Mouse (Mus musculus): ENCODE results near the gene Cdhr3. TPM values are rescaled to one million over a fixed set of nuclear protein-coding genes. Genes with fewer than 3 reads are reported as not detected.

Cdhr3 gene
- polyA plus RNA-seq, 1 experiment from 2014 or later, result not detected

DNA sequence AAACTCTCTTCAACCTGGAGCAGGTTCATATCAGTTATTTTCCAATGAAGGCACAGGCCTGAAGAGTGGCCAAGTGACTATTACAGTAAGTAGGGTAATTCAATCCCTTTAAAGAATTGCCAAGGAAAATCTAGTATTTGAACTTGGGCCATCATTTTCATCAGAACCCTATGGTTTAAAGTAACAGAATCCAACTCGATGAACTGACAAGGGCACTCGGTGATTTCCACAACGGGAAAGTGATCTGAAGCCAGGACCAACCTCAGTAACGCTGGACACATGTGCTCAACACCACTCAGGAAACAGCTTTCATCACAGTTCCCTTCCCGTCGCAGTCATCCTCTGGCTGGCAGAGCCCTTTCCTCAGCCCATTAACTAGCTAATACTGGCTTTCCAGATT lies 68.2 kb downstream of the Cdhr3 start:
- no peak for DNase-seq (ENCODE audit: low spot score)
- no peak overlapping the region for H3K27ac ChIP-seq (ENCODE audit: low read depth, low read length)
- no peaks in the 10 kb centered on the region for H3K4me1 ChIP-seq (replicated peaks; ENCODE audit: control insufficient read depth, insufficient read depth, low read length)
- H3K9ac ChIP-seq (ENCODE audit: low read depth, low read length), result no peak overlapping the region
- H3K36me3 ChIP-seq (ENCODE audit: control insufficient read depth, insufficient read depth, low read length), result no peaks in the 10 kb centered on the region
- H3K4me3 ChIP-seq (ENCODE audit: low read depth, low read length), result no peak overlapping the region
- 70% methylated on average over 6 of the region's 6 CpGs for WGBS
- no peaks in the 10 kb centered on the region for H3K9me3 ChIP-seq (ENCODE audit: control insufficient read depth, low read length)
- no peaks in the 10 kb centered on the region for H3K27me3 ChIP-seq (replicated peaks; ENCODE audit: control insufficient read depth, insufficient read depth, low read length)
- ATAC-seq (replicated peaks; ENCODE audit: low FRiP score), result no peak
- H3K4me2 ChIP-seq, result no peak overlapping the region

DNA sequence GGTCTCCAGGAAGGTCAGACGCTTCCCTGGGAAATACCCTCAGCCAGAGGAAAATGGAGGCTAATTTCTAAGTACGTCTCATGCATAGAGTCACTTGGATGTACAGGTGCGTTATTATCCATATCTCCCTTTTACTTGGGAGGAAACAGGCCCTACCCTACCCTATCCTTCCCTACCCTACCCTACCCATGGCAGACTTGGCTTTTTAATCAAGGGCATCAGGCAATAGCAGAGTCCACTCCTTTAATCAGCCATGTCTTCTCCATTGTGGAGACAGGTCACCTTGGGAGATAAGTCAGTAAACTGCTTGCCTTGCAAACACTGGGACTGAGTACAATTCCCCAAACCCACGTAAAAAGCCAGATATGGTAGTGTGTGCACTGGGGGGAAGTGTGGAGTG lies 70.9 kb downstream of the Cdhr3 start:
- no peak for DNase-seq (ENCODE audit: low spot score)
- Histone ChIP-seq H3K4me1 (replicated peaks; ENCODE audit: control insufficient read depth, insufficient read depth, low read length) (no peaks in the 10 kb centered on the region), H3K9ac (ENCODE audit: low read depth, low read length) (no peak overlapping the region), H3K36me3 (ENCODE audit: control insufficient read depth, insufficient read depth, low read length) (no peaks in the 10 kb centered on the region), H3K4me3 (ENCODE audit: low read depth, low read length) (no peak overlapping the region), H3K4me2 (no peak overlapping the region), H3K27me3 (replicated peaks; ENCODE audit: control insufficient read depth, insufficient read depth, low read length) (no peaks in the 10 kb centered on the region), H3K9me3 (ENCODE audit: control insufficient read depth, low read length) (no peaks in the 10 kb centered on the region), H3K27ac (ENCODE audit: low read depth, low read length) (no peak overlapping the region)
- WGBS, result 68% methylated on average over 4 of the region's 4 CpGs
- no peak for ATAC-seq (replicated peaks; ENCODE audit: low FRiP score)

DNA sequence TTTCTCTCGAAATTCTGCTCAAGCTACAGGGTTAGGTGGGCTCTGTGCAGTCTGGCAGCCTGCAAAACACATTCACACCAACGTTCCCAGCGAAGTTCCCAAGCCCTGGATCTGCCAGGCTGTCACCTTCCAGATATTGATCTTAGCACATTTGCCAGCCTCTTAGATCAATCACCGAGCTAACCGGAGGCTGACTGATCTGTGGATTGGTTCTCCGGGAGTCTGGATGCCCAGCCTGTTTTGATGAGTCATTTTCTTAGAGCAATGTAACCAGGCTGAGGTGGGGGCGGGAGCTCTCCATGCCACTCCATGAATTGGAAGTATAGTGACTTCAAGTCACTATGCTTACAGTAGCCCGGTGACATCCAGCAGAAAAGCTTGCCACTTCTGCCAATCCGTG lies 71.5 kb downstream of the Cdhr3 start:
- H3K27ac ChIP-seq (ENCODE audit: low read depth, low read length), result no peak overlapping the region
- no peak overlapping the region for H3K4me3 ChIP-seq (ENCODE audit: low read depth, low read length)
- no peaks in the 10 kb centered on the region for H3K9me3 ChIP-seq (ENCODE audit: control insufficient read depth, low read length)
- no peaks in the 10 kb centered on the region for H3K27me3 ChIP-seq (replicated peaks; ENCODE audit: control insufficient read depth, insufficient read depth, low read length)
- no peaks in the 10 kb centered on the region for H3K36me3 ChIP-seq (ENCODE audit: control insufficient read depth, insufficient read depth, low read length)
- no peak for ATAC-seq (replicated peaks; ENCODE audit: low FRiP score)
- no peak overlapping the region for H3K9ac ChIP-seq (ENCODE audit: low read depth, low read length)
- no peaks in the 10 kb centered on the region for H3K4me1 ChIP-seq (replicated peaks; ENCODE audit: control insufficient read depth, insufficient read depth, low read length)
- WGBS, result 69% methylated on average over 9 of the region's 9 CpGs
- H3K4me2 ChIP-seq, result no peak overlapping the region
- DNase-seq (ENCODE audit: low spot score), result no peak

DNA sequence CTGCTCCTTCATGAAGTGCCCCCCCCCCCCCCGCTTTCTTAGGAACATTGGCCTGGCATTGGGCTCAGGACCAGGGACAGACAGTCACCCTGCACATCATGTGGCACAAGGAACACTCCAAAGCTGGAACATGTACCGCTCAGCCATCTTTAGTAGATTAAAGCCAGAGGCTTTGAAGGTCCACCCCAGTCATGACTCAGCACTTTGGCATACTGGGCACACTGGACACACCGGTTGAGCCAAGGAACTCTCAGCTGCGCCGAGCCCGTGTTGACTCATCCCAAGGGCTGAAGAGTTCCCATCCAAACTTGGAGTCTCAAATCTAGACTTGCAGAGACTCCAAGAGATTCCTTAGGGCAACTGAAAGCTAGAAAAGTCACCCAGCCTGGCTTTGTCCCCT lies 72.7 kb downstream of the Cdhr3 start:
- Histone ChIP-seq H3K4me2 (no peak overlapping the region), H3K27ac (ENCODE audit: low read depth, low read length) (no peak overlapping the region), H3K9me3 (ENCODE audit: control insufficient read depth, low read length) (no peaks in the 10 kb centered on the region), H3K27me3 (replicated peaks; ENCODE audit: control insufficient read depth, insufficient read depth, low read length) (no peaks in the 10 kb centered on the region), H3K4me1 (replicated peaks; ENCODE audit: control insufficient read depth, insufficient read depth, low read length) (no peaks in the 10 kb centered on the region), H3K4me3 (ENCODE audit: low read depth, low read length) (no peak overlapping the region), H3K9ac (ENCODE audit: low read depth, low read length) (no peak overlapping the region), H3K36me3 (ENCODE audit: control insufficient read depth, insufficient read depth, low read length) (no peaks in the 10 kb centered on the region)
- DNase-seq (ENCODE audit: low spot score) (no peak), ATAC-seq (replicated peaks; ENCODE audit: low FRiP score) (no peak)
- WGBS, result 89% methylated on average over 6 of the region's 6 CpGs

DNA sequence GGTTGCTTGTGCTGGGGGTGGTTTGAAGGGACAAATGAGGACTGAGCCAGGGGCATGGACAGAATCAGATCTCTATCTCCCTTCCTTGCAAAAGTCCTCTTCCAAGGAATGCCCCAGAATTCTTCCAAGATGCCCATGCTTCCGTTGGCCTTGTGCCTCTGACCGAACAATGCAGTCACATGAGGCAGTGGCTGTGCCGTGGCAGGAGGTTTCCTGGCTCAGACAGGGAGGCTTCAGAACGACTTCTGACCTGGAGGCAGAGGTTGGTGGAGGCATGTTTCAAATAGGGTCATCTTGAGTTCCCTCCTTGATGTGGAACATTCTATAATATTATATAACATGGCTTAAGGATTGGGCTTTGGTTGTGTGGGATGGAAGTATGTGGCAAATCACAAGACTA lies 74.1 kb downstream of the Cdhr3 start:
- H3K36me3 ChIP-seq (ENCODE audit: control insufficient read depth, insufficient read depth, low read length), result no peaks in the 10 kb centered on the region
- no peak for DNase-seq (ENCODE audit: low spot score)
- H3K9me3 ChIP-seq (ENCODE audit: control insufficient read depth, low read length), result no peaks in the 10 kb centered on the region
- H3K4me2 ChIP-seq, result no peak overlapping the region
- H3K27ac ChIP-seq (ENCODE audit: low read depth, low read length), result no peak overlapping the region
- H3K4me1 ChIP-seq (replicated peaks; ENCODE audit: control insufficient read depth, insufficient read depth, low read length), result no peaks in the 10 kb centered on the region
- H3K27me3 ChIP-seq (replicated peaks; ENCODE audit: control insufficient read depth, insufficient read depth, low read length), result no peaks in the 10 kb centered on the region
- no peak overlapping the region for H3K9ac ChIP-seq (ENCODE audit: low read depth, low read length)
- no peak for ATAC-seq (replicated peaks; ENCODE audit: low FRiP score)
- WGBS, result 69% methylated on average over 4 of the region's 4 CpGs
- no peak overlapping the region for H3K4me3 ChIP-seq (ENCODE audit: low read depth, low read length)

DNA sequence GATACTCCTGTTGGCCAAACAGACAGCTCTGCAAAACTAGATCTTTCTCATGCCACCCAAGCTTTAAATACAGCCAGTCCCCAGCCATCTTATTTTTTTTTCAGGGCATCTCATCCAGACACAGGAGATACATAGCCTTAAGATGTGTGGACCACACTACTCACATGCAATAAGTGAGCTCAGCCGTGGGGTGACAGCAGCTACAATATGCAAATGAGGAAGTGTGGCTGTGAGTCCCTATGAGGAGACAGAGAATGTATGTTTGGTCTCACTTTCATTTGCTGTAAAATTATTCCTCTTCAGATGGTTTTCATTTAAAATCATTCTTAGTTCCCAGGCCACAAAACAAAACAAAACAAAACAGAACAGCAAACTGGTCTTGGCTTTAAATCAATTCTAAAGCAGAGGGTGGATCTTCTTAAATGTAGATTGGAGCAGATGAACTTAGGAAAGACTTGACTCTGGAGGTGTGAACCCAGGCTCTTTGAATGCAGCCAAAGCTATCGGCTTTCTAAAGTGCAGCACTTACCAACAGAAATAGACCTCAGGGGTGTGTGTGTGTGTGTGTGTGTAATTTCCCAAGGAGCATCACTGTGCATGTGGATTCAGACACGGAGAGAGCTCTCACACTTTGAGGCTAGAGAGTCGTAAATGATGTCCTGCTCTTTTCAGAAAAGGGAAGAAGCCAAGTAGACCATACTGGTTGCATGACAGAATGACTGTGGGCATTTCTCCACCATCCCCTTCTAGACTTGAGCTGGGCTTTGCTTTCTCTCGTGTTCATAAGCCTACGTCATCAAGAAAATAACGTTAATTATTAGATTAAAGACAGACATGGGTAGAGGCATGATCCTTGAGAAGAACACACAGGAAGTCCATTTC lies 75.6 kb downstream of the Cdhr3 start:
- Histone ChIP-seq H3K36me3 (ENCODE audit: control insufficient read depth, insufficient read depth, low read length) (no peaks in the 10 kb centered on the region), H3K9ac (ENCODE audit: low read depth, low read length) (no peak overlapping the region), H3K4me3 (ENCODE audit: low read depth, low read length) (no peak overlapping the region), H3K27me3 (replicated peaks; ENCODE audit: control insufficient read depth, insufficient read depth, low read length) (no peaks in the 10 kb centered on the region), H3K4me2 (no peak overlapping the region), H3K9me3 (ENCODE audit: control insufficient read depth, low read length) (no peaks in the 10 kb centered on the region), H3K4me1 (replicated peaks; ENCODE audit: control insufficient read depth, insufficient read depth, low read length) (no peaks in the 10 kb centered on the region), H3K27ac (ENCODE audit: low read depth, low read length) (no peak overlapping the region)
- DNase-seq (ENCODE audit: low spot score) (no peak), ATAC-seq (replicated peaks; ENCODE audit: low FRiP score) (no peak)
- WGBS, result 52% methylated on average over 7 of the region's 7 CpGs

DNA sequence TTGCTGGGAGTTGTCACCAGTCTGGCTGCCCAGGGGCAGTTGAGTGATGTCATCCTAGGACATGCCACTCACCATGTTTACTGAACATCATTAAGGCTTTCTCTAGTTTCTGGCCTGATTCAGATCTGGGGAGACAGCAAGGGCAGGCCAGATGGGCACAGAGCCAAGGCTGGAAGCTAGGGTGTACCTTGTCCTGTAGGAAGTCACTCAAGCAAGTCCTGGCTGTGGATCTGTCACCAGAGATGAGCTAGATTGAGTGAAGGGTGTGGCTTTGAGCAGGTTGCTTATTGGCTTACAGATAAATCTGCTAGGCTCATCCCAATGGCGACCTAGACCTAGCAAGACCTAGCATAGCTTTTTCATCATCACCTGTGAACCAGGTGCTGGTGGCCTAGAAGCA lies 77.6 kb downstream of the Cdhr3 start:
- Histone ChIP-seq H3K9me3 (ENCODE audit: control insufficient read depth, low read length) (no peaks in the 10 kb centered on the region), H3K4me1 (replicated peaks; ENCODE audit: control insufficient read depth, insufficient read depth, low read length) (no peaks in the 10 kb centered on the region), H3K27me3 (replicated peaks; ENCODE audit: control insufficient read depth, insufficient read depth, low read length) (no peaks in the 10 kb centered on the region), H3K36me3 (ENCODE audit: control insufficient read depth, insufficient read depth, low read length) (no peaks in the 10 kb centered on the region), H3K4me2 (no peak overlapping the region), H3K27ac (ENCODE audit: low read depth, low read length) (no peak overlapping the region), H3K4me3 (ENCODE audit: low read depth, low read length) (no peak overlapping the region), H3K9ac (ENCODE audit: low read depth, low read length) (no peak overlapping the region)
- ATAC-seq (replicated peaks; ENCODE audit: low FRiP score) (no peak), DNase-seq (ENCODE audit: low spot score) (no peak)
- WGBS, result 55% methylated on average over 1 of the region's 1 CpGs

DNA sequence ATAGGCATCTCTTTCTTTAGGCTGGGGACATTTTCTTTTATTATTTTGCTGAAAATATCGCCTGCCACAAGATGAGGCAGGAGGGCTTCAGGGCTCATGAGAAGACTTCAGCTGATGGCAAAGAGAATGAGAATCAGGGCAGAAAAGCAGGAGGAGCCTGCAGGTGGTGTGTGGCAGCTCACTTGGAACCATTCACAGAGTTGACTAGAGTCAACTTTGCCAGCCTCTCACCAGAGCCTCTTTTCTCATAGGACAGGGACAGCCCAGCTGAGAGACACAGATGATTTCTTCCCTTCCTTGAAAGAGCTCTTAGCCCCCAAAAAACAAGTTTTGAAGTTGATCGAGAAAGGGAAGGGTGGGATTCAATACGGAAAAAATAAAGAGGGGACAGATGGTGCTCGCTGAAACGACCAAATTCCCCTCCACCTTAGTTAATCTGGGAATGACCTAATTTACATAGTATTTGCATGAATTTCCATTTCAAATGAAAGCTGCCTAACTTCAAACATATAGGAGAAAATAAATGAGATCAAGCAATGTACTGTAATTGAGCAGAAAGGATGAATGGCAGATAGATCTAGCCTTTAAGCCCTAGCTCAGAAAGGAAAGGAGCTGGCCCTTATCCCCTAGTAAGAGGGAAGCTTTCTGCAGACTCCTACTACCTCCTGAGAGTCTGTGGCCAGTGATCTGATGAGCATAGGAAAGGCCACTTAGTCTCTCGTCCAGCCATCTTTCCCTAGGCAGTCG lies 78.5 kb downstream of the Cdhr3 start:
- no peak overlapping the region for H3K9ac ChIP-seq (ENCODE audit: low read depth, low read length)
- no peak overlapping the region for H3K4me2 ChIP-seq
- H3K27me3 ChIP-seq (replicated peaks; ENCODE audit: control insufficient read depth, insufficient read depth, low read length), result no peaks in the 10 kb centered on the region
- DNase-seq (ENCODE audit: low spot score) (no peak), ATAC-seq (replicated peaks; ENCODE audit: low FRiP score) (no peak)
- no peak overlapping the region for H3K27ac ChIP-seq (ENCODE audit: low read depth, low read length)
- H3K4me1 ChIP-seq (replicated peaks; ENCODE audit: control insufficient read depth, insufficient read depth, low read length), result no peaks in the 10 kb centered on the region
- H3K4me3 ChIP-seq (ENCODE audit: low read depth, low read length), result no peak overlapping the region
- no peaks in the 10 kb centered on the region for H3K9me3 ChIP-seq (ENCODE audit: control insufficient read depth, low read length)
- no peaks in the 10 kb centered on the region for H3K36me3 ChIP-seq (ENCODE audit: control insufficient read depth, insufficient read depth, low read length)
- WGBS, result 54% methylated on average over 7 of the region's 7 CpGs

DNA sequence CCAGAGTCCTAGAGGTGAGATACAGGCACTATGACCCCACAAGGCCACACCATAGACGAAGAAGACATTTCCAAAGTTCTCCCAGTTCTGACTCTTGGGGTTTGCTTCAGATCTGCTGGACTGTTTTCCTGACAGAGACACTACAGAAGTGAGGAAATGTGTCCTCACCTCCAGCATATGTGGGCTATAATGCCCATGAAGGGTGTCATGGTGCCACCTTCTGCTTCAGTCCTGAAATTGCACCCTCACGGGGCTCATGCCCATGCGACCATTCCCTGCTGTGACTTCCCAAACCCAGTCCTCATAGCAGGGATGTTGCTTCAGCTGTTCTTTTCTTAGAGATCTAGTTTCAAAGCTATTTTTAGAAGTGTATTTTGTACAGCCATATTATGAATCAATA lies 82.6 kb downstream of the Cdhr3 start:
- Histone ChIP-seq H3K9me3 (ENCODE audit: control insufficient read depth, low read length) (no peaks in the 10 kb centered on the region), H3K4me3 (ENCODE audit: low read depth, low read length) (no peak overlapping the region), H3K9ac (ENCODE audit: low read depth, low read length) (no peak overlapping the region), H3K4me1 (replicated peaks; ENCODE audit: control insufficient read depth, insufficient read depth, low read length) (no peaks in the 10 kb centered on the region; the same call in 1 of the 2 replicates), H3K27ac (ENCODE audit: low read depth, low read length) (no peak overlapping the region), H3K36me3 (ENCODE audit: control insufficient read depth, insufficient read depth, low read length) (no peaks in the 10 kb centered on the region), H3K27me3 (replicated peaks; ENCODE audit: control insufficient read depth, insufficient read depth, low read length) (no peaks in the 10 kb centered on the region), H3K4me2 (no peak overlapping the region)
- ATAC-seq (replicated peaks; ENCODE audit: low FRiP score) (no peak; the same call in 1 of the 2 replicates), DNase-seq (ENCODE audit: low spot score) (no peak)
- 19% methylated on average over 3 of the region's 3 CpGs for WGBS

Measured in liver, embryonic 11.5 days (tissue).